Mouse (Mus musculus): Measurements from ENCODE around the gene Pbld1.
A peak's percentile ranks its signal among the peaks of the same experiment; 100 is the strongest.
"Not testable (repeated sequence)": the region's sequence is repeated elsewhere in the genome, so short reads cannot be mapped to it uniquely, and the experiment has no call there.

Gene Pbld1

GRCm38 (mm10) chr10:63043154-63043553, 16.8 kb upstream of the Pbld1 start:
- DNase-seq = peak; percentile 24

DNA sequence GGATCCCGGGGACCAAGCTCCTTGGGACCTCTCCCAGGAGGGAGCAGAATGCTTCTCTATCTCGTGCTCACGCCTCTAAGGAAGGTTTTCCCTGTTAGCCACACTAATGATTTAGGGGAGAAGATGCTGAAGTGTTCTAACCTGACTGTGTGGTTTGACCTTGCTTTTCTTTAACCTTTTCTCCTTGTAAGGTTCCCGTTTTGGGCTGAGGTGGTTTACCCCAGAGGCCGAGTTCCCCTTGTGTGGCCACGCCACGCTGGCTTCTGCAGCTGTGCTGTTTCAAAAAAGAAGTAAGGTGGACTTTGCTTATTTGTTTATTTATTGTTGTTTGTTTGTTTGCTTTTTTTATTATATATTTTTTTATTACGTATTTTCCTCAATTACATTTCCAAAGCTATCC, 12.2 kb upstream of the Pbld1 start:
- DNase-seq = no peak

GRCm38 (mm10) chr10:63049106-63049505, 10.9 kb upstream of the Pbld1 start:
- no peak for DNase-seq

- DNase-seq = no peak
Observed at GRCm38 (mm10) chr10:63051267-63051666, 8.7 kb upstream of the Pbld1 start.

DNA sequence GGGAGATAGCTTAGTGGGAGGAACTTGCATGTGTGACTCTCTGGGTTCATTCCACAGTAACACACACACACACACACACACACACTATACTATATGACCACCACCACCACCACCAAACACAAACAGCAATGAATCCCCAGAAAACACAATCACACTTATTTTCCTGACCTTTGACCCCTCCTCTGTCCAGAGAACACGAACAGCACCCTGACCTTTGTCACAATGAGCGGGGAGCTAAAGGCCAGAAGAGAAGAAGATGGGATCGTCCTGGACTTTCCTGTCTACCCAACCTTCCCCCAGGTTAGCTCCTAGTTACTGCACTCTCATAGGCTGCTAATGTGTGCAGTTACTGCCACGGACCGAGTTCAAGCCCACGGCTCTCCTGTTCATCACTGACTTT, 8.0 kb upstream of the Pbld1 start:
- no peak for DNase-seq

GRCm38 (mm10) chr10:63053007-63053406, 7.0 kb upstream of the Pbld1 start:
- DNase-seq = no peak

DNA sequence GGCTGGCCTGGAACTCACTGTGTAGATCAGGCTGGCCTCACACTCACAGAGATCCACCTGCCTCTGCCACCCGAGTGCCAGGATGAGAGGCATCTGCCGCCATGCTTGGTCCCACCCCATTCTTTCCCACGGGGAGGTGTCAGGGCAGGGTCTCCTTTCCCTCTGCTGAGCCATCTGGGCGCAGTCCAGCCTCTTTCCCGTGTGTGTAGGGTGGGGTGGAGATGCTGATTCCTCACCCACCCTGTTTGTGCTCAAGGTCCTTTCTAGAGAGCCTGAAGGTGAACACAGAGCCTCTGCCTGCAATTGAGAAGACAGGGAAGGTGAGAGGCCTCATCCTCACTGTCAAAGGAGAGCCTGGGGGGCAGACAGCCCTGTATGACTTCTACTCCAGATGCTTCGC, 5.9 kb upstream of the Pbld1 start:
- not testable (repeated sequence) for DNase-seq

- DNase-seq = peak; percentile 36
Observed at GRCm38 (mm10) chr10:63054586-63054985, 5.4 kb upstream of the Pbld1 start.

- DNase-seq = no peak
Observed at GRCm38 (mm10) chr10:63056966-63057750, 2.8 kb upstream of the Pbld1 start.

DNA sequence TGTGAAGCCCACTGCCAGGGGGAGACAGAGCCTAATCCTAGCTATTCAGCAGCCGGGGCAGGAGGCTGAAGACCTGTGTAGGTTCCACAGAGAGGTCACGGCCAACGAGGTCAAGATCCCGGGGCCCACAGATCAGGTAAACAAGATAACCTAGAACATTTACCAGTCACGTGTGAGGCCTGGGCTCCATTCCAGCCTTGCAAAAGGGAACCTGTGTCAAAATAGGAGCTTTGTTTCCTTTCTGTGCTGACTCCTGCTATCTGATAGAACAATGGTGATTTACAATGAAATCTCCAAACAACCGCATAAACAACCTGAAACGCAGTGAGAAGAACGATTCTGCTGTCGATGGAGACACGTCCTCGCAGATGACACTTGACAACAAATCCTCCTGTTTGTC, 444 bp downstream of the Pbld1 start:
- no peak for DNase-seq

GRCm38 (mm10) chr10:63061266-63061665, 1.3 kb downstream of the Pbld1 start:
- DNase-seq = no peak

GRCm38 (mm10) chr10:63062696-63063095, 2.7 kb downstream of the Pbld1 start:
- DNase-seq = no peak

GRCm38 (mm10) chr10:63063365-63063764, 3.4 kb downstream of the Pbld1 start:
- DNase-seq = no peak

DNA sequence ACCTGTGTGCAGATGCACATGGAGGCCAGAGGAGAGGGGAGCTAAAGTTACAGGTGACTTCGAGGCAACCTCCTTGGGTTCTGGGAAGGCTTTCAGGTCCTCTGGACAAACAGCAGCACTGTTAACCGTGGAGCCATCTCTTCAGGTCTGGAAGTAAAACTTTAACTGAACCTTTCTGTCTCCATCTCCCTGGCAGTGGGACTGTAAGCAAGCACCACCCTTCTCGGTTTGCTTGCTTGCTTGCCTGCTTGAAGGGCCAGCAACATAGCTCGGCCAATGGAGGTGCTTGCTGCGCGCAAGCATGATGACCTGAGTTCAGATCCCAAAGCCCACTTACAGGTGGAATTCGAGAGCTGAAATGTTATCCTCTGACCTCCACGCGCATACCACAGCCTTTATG, 4.6 kb downstream of the Pbld1 start:
- DNase-seq = no peak

- no peak for DNase-seq
Observed at GRCm38 (mm10) chr10:63065561-63065960, 5.6 kb downstream of the Pbld1 start.

DNA sequence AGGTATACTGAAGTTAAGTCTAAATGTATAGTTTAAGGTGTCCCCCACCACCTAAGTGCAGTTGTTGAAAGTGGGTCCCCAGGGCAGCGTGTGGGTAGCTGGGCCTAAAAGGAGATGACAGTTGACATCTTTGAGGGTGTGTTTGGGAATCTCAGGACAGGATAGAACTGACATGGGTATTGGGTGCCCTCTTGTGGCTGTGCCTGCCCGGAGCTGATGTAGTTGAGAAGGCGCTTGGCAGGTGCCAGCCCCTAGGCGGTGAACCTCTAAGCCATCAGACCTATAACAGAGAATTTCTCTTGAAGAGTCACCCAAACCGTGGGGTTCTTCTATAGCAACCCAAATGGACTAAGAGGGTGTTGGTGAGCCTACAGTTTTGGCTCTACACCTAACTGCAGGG, 6.0 kb downstream of the Pbld1 start:
- DNase-seq = peak; percentile 86

DNA sequence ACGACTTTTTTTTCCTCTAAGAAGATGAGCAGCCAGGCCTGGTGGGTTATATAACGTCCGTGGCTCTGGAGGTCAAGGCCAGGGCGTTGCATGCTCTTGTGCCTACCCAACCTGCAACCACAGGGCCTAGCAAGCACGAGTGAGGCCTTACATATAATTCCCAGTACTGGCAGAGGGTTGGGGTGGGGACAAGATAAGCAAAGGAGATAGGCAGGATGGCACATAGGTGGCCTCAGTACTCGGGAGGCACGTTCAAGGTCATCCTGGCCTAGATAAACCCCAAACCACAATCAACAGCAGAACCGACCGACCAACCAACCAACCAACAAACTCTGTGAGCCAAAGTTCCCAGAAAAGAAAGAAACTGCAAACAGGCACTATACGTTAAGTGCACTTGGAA, 26.3 kb downstream of the Pbld1 start:
- no peak for DNase-seq

- peak; percentile 19 for DNase-seq
Observed at GRCm38 (mm10) chr10:63089103-63089757, 29.3 kb downstream of the Pbld1 start.

GRCm38 (mm10) chr10:63089758-63090571, 30.0 kb downstream of the Pbld1 start:
- DNase-seq = peak; percentile 33

DNA sequence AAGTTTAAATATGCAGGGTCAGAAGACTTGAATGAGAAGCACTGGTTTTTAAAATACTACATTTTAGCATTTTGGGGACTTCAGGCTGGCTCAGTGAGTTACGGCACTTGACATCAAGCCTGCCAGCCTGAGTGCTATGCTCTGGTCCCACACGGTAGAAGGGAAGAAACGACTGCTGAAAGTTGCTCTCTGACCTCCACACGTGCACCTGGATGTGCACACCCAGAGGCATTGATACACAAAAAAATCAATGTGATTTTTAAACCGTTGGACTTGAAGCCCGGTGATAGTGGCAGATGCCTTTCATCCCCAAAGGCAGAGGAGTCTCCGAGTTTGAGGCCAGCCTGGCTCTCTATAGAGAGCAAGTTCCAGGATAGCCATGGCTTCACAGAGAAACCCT, 32.0 kb downstream of the Pbld1 start:
- DNase-seq = no peak

- peak; percentile 19 for DNase-seq
Observed at GRCm38 (mm10) chr10:63092616-63093550, 32.9 kb downstream of the Pbld1 start.

- DNase-seq = no peak
Observed at GRCm38 (mm10) chr10:63096757-63097156, 36.8 kb downstream of the Pbld1 start.

GRCm38 (mm10) chr10:63098191-63098590, 38.2 kb downstream of the Pbld1 start:
- no peak for DNase-seq
